Mouse (Mus musculus): Measurements from ENCODE around the gene Itgb2. TPM values are rescaled to one million over a fixed set of nuclear protein-coding genes. Genes with fewer than 3 reads are reported as not detected.

The Itgb2 gene
- polyA plus RNA-seq, 2 experiments, result 8.7 to 11.1 TPM

GRCm38 (mm10) chr10:77603021-77603420 lies 73.0 kb downstream of the Itgb2 start:
- no peaks in the 10 kb centered on the region for H3K27me3 ChIP-seq (ENCODE audit: control insufficient read depth, insufficient read depth, low read length)
- DNase-seq (ENCODE audit: low read depth in 3 of 3, low spot score in 3 of 3) (no peak), ATAC-seq (ENCODE audit: insufficient read depth) (no peak)
- H3K36me3 ChIP-seq (replicated peaks; ENCODE audit: control insufficient read depth, insufficient read depth, low read depth), result peaks cover 9% of the 10 kb centered on the region
- no peaks in the 10 kb centered on the region for H3K9me3 ChIP-seq (ENCODE audit: control insufficient read depth, low read length)
- TF ChIP-seq EP300 (IDR thresholded peaks at IDR 0.05; ENCODE audit: low read depth), result no peak
- no peak for TF ChIP-seq CTCF (IDR thresholded peaks at IDR 0.05; ENCODE audit: low read depth)
- H3K4me2 ChIP-seq (ENCODE audit: low read depth), result no peak overlapping the region
- no peak overlapping the region for H3K4me3 ChIP-seq (ENCODE audit: insufficient read depth in 1 of 2, low read depth in 2 of 2, low read length in 2 of 2)
- H3K9ac ChIP-seq (replicated peaks), result no peak overlapping the region
- 50% methylated on average over 4 of the region's 4 CpGs for WGBS (ENCODE audit: insufficient replicate concordance)
- H3K27ac ChIP-seq, result no peak overlapping the region
- peaks cover 7 to 13% of the 10 kb centered on the region in 2 experiments for H3K4me1 ChIP-seq (replicated peaks; ENCODE audit: control insufficient read depth in 2 of 2, insufficient read depth in 2 of 2, low read length in 1 of 2)

- Histone ChIP-seq H3K27me3 (ENCODE audit: control insufficient read depth, insufficient read depth, low read length) (no peaks in the 10 kb centered on the region), H3K4me1 (replicated peaks; ENCODE audit: control insufficient read depth in 2 of 2, insufficient read depth in 2 of 2, low read length in 1 of 2) (peaks cover 7 to 13% of the 10 kb centered on the region in 2 experiments), H3K9me3 (ENCODE audit: control insufficient read depth, low read length) (no peaks in the 10 kb centered on the region), H3K4me3 (ENCODE audit: insufficient read depth in 1 of 2, low read depth in 2 of 2, low read length in 2 of 2) (no peak overlapping the region), H3K36me3 (replicated peaks; ENCODE audit: control insufficient read depth, insufficient read depth, low read depth) (peaks cover 5% of the 10 kb centered on the region), H3K27ac (no peak overlapping the region), H3K9ac (replicated peaks) (no peak overlapping the region), H3K4me2 (ENCODE audit: low read depth) (no peak overlapping the region)
- TF ChIP-seq CTCF (IDR thresholded peaks at IDR 0.05; ENCODE audit: low read depth), result peak; percentile 73
- TF ChIP-seq EP300 (IDR thresholded peaks at IDR 0.05; ENCODE audit: low read depth), result no peak
- DNase-seq (ENCODE audit: low read depth in 3 of 3, low spot score in 3 of 3) (no peak), ATAC-seq (ENCODE audit: insufficient read depth) (no peak)
- WGBS (ENCODE audit: insufficient replicate concordance), result 79% methylated on average over 6 of the region's 6 CpGs
Measured at GRCm38 (mm10) chr10:77604111-77604510, 74.1 kb downstream of the Itgb2 start.

- H3K4me2 ChIP-seq (ENCODE audit: low read depth), result no peak overlapping the region
- no peaks in the 10 kb centered on the region for H3K27me3 ChIP-seq (ENCODE audit: control insufficient read depth, insufficient read depth, low read length)
- H3K9ac ChIP-seq (replicated peaks), result no peak overlapping the region
- H3K4me1 ChIP-seq (replicated peaks; ENCODE audit: control insufficient read depth in 2 of 2, insufficient read depth in 2 of 2, low read length in 1 of 2), result peaks cover 7 to 13% of the 10 kb centered on the region in 2 experiments
- ATAC-seq (ENCODE audit: insufficient read depth) (no peak), DNase-seq (ENCODE audit: low read depth in 3 of 3, low spot score in 3 of 3) (no peak)
- WGBS (ENCODE audit: insufficient replicate concordance), result 81% methylated on average over 5 of the region's 5 CpGs
- H3K9me3 ChIP-seq (ENCODE audit: control insufficient read depth, low read length), result no peaks in the 10 kb centered on the region
- H3K27ac ChIP-seq, result peak overlapping the region; percentile 89; the same call in 1 of the 2 replicates
- no peak for TF ChIP-seq CTCF (IDR thresholded peaks at IDR 0.05; ENCODE audit: low read depth)
- no peak for TF ChIP-seq EP300 (IDR thresholded peaks at IDR 0.05; ENCODE audit: low read depth)
- H3K36me3 ChIP-seq (replicated peaks; ENCODE audit: control insufficient read depth, insufficient read depth, low read depth), result peaks cover 5% of the 10 kb centered on the region
- no peak overlapping the region for H3K4me3 ChIP-seq (ENCODE audit: insufficient read depth in 1 of 2, low read depth in 2 of 2, low read length in 2 of 2)
Measured at GRCm38 (mm10) chr10:77604958-77605357, 74.9 kb downstream of the Itgb2 start.

- peak overlapping the region; percentile 93 for H3K4me2 ChIP-seq (ENCODE audit: low read depth)
- WGBS (ENCODE audit: insufficient replicate concordance), result 8% methylated on average over 1 of the region's 1 CpGs
- peak; percentile 16; the same call in 1 of the 2 replicates for ATAC-seq (ENCODE audit: insufficient read depth)
Measured at GRCm38 (mm10) chr10:77605368-77605767, 75.3 kb downstream of the Itgb2 start.

GRCm38 (mm10) chr10:77605908-77606826 lies 76.1 kb downstream of the Itgb2 start, which contains the start of the genes Sumo3 and Gm49325:
Sumo3 (plus strand) TSS chr10:77606097.
Gm49325 (plus strand) TSS chr10:77606197.
- under 1% methylated on average over 114 of the region's 119 CpGs for WGBS (ENCODE audit: insufficient replicate concordance)
- Histone ChIP-seq H3K27me3 (ENCODE audit: control insufficient read depth, insufficient read depth, low read length) (no peaks in the 10 kb centered on the region), H3K4me3 (ENCODE audit: insufficient read depth in 1 of 2, low read depth in 2 of 2, low read length in 2 of 2) (peak within 1 kb of the TSS; percentile 68 to 82), H3K4me2 (ENCODE audit: low read depth) (peak within 1 kb of the TSS; percentile 93), H3K27ac (peak within 1 kb of the TSS; percentile 89), H3K4me1 (replicated peaks; ENCODE audit: control insufficient read depth in 2 of 2, insufficient read depth in 2 of 2, low read length in 1 of 2) (peaks cover 7 to 13% of the 10 kb centered on the region in 2 experiments), H3K36me3 (replicated peaks; ENCODE audit: control insufficient read depth, insufficient read depth, low read depth) (peaks cover 13% of the 10 kb centered on the region), H3K9me3 (ENCODE audit: control insufficient read depth, low read length) (no peaks in the 10 kb centered on the region), H3K9ac (replicated peaks) (peak within 1 kb of the TSS; percentile 83)
- ATAC-seq (ENCODE audit: insufficient read depth), result peak; percentile 84
- DNase-seq (ENCODE audit: low read depth in 3 of 3, low spot score in 3 of 3), result peak; percentile 88 to 94 (median 89)
- peak; percentile 23; the same call in 1 of the 2 replicates for TF ChIP-seq CTCF (IDR thresholded peaks at IDR 0.05; ENCODE audit: low read depth)
- no peak for TF ChIP-seq EP300 (IDR thresholded peaks at IDR 0.05; ENCODE audit: low read depth)

More at GRCm38 (mm10) chr10:77605368-77605767, 75.3 kb downstream of the Itgb2 start:
- H3K9ac ChIP-seq (replicated peaks), result peak overlapping the region; percentile 78; the same call in 1 of the 2 replicates
- peak overlapping the region; percentile 89 for H3K27ac ChIP-seq
- peak in 2 of 3 experiments; percentile 58 to 64 for DNase-seq (ENCODE audit: low read depth in 3 of 3, low spot score in 3 of 3)
- H3K4me3 ChIP-seq (ENCODE audit: insufficient read depth in 1 of 2, low read depth in 2 of 2, low read length in 2 of 2), result peak overlapping the region; percentile 58 to 82; a peak in 3 of 4 replicates
- H3K36me3 ChIP-seq (replicated peaks; ENCODE audit: control insufficient read depth, insufficient read depth, low read depth), result peaks cover 5% of the 10 kb centered on the region
- H3K4me1 ChIP-seq (replicated peaks; ENCODE audit: control insufficient read depth in 2 of 2, insufficient read depth in 2 of 2, low read length in 1 of 2), result peaks cover 7 to 13% of the 10 kb centered on the region in 2 experiments
- no peak for TF ChIP-seq EP300 (IDR thresholded peaks at IDR 0.05; ENCODE audit: low read depth)
- TF ChIP-seq CTCF (IDR thresholded peaks at IDR 0.05; ENCODE audit: low read depth), result peak; percentile 83
- no peaks in the 10 kb centered on the region for H3K27me3 ChIP-seq (ENCODE audit: control insufficient read depth, insufficient read depth, low read length)
- no peaks in the 10 kb centered on the region for H3K9me3 ChIP-seq (ENCODE audit: control insufficient read depth, low read length)
